Mouse (Mus musculus) myocyte (in vitro differentiated cells): ENCODE measurements at regions not wholly inside any gene's neighbourhood (a gene's known extent, or its start where the extent isn't known, plus 50 kb on each side); places are given as distances from the start of the nearest gene placed in this dataset.

Source experiments
- CEBPB ChIP-seq: IDR thresholded peaks from 2 replicates; pipeline ENCODE4 v1.6.1; 2011; ENCODE audit warnings: mild to moderate bottlenecking, moderate library complexity; ENCODE audit not compliant: poor library complexity, insufficient read depth, severe bottlenecking
- E2F4 ChIP-seq: IDR thresholded peaks from one replicate; pipeline ENCODE4 v1.6.1; 2011; ENCODE audit warnings: mild to moderate bottlenecking, control low read depth, moderate library complexity; ENCODE audit not compliant: insufficient read depth
- MAX ChIP-seq: IDR thresholded peaks from one replicate; pipeline ENCODE4 v1.6.1; 2011; ENCODE audit warnings: low read depth, mild to moderate bottlenecking, control low read depth
- MYOD1 ChIP-seq, 3 experiments: IDR thresholded peaks; one replicate each; pipeline ENCODE4 v1.6.1; 2011; ENCODE audit warnings: control low read depth in 2 of 3, low read depth in 2 of 3, mild to moderate bottlenecking in 2 of 3, moderate library complexity in 1 of 3; ENCODE audit not compliant: insufficient read length in 2 of 3, control insufficient read depth in 1 of 3
- MYOG ChIP-seq, 3 experiments: IDR thresholded peaks; one replicate each; pipeline ENCODE4 v1.6.1; 2011; ENCODE audit warnings: control low read depth in 2 of 3, low read depth in 2 of 3, mild to moderate bottlenecking in 2 of 3; ENCODE audit not compliant: insufficient read length in 2 of 3, control insufficient read depth in 1 of 3, insufficient read depth in 1 of 3
- POLR2A ChIP-seq: IDR thresholded peaks from one replicate; pipeline ENCODE4 v1.6.1; 2011; ENCODE audit warnings: low read depth, mild to moderate bottlenecking, control low read depth, moderate library complexity; ENCODE audit not compliant: insufficient read length
- POLR2AphosphoS2 ChIP-seq: IDR thresholded peaks from one replicate; pipeline ENCODE4 v1.6.1; 2011; ENCODE audit warnings: low read depth, control low read depth; ENCODE audit not compliant: insufficient read length
- SRF ChIP-seq: IDR thresholded peaks from one replicate; pipeline ENCODE4 v1.6.1; 2011; ENCODE audit warnings: low read depth; ENCODE audit not compliant: control insufficient read depth, insufficient read length
- TCF12 ChIP-seq: IDR thresholded peaks from one replicate; pipeline ENCODE4 v1.6.1; 2011; ENCODE audit warnings: mild to moderate bottlenecking, control low read depth; ENCODE audit not compliant: poor library complexity, insufficient read depth, severe bottlenecking
- USF1 ChIP-seq: IDR thresholded peaks from one replicate; pipeline ENCODE4 v1.6.1; 2011; ENCODE audit warnings: low read depth, mild to moderate bottlenecking, control low read depth, moderate library complexity

DNA sequence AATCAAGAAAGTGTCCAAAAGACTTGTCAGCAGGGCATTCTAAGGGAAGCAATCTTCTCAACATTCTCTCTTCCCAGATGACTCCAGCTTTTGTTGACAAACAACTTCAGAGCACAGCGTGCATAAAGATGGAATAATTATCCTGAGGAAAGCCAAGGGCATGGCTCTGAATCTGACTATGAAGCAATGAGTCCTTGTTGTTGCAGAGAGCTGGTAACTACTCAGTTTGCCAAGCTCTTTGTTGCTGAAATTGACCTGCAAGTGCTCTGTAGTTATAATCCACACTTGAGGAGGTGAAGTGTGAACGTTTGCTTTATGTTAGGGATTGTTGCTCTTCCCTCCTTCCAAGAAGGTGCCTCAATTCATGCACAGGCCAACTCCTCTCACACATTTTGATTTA, 143.1 kb upstream of the Ldb2 start:
- no peak for TF ChIP-seq SRF
- TF ChIP-seq POLR2A: no peak
- TF ChIP-seq USF1: no peak
- no peak for TF ChIP-seq TCF12
- TF ChIP-seq MAX: no peak
- TF ChIP-seq MYOG (IDR thresholded peaks at IDR 0.05; ENCODE audit: control insufficient read depth in 1 of 3, insufficient read depth in 1 of 3, insufficient read length in 2 of 3, low read depth in 2 of 3): no peak
- TF ChIP-seq POLR2AphosphoS2: no peak
- no peak for TF ChIP-seq E2F4
- TF ChIP-seq CEBPB: no peak
- no peak for TF ChIP-seq MYOD1 (IDR thresholded peaks at IDR 0.05; ENCODE audit: control insufficient read depth in 1 of 3, insufficient read length in 2 of 3, low read depth in 2 of 3)
